Mouse (Mus musculus) heart, adult 9 months (tissue): ENCODE results near the gene Hist1h2af.

Source experiments
- DNase-seq, 2 experiments: peaks; one replicate each; pipeline ENCODE4 v3.0.0; 2022; ENCODE audit warnings: low spot score in 2 of 2

Gene Hist1h2af

DNA sequence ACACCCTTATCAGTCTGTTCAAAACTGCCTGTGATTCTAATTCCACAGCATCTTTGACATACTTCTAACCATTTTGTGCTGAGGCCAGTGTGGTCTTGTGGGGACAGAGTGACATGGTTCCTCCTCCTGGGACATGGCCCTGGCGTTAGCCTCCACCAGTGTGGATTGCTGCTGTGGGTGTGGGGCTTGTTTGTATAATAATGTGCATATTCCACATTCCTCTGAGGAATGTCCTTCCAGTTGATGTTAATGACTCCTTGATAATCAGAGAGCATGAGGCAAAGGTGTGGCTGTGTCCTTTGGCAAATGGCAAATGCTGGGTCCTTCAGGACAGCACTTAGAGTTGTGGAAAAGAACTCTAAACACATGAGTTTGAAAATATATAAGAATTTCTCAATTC, 20.2 kb upstream of the Hist1h2af start:
- DNase-seq: no peak

GRCm38 (mm10) chr13:23515281-23515680, 18.4 kb upstream of the Hist1h2af start:
- DNase-seq: no peak

GRCm38 (mm10) chr13:23515826-23516620, 17.7 kb upstream of the Hist1h2af start:
- no peak for DNase-seq

GRCm38 (mm10) chr13:23516822-23517602, 16.7 kb upstream of the Hist1h2af start:
- peak; percentile 32 to 83 for DNase-seq

- peak; percentile 72 to 92 for DNase-seq
Measured at GRCm38 (mm10) chr13:23517603-23518294, 16.0 kb upstream of the Hist1h2af start.

- DNase-seq: no peak
Measured at GRCm38 (mm10) chr13:23518295-23518603, 15.5 kb upstream of the Hist1h2af start.

DNA sequence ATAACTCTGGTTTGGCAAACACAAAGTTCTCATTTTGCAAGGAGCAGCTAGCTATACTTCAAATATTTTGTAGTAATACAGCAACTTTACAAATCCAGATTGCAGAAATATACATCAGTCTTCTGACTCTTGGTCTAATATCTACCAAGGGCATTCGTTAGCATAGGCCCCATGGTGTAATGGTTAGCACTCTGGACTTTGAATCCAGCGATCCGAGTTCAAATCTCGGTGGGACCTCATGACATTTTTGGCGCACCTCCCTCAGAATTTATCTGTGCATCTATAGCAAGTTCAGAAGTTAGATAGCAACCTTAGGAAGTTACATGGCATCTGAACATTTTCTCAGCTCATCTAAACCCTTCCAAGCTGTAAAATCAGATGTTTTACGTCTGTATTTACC, 14.8 kb upstream of the Hist1h2af start:
- DNase-seq: peak; percentile 62 to 87

GRCm38 (mm10) chr13:23519416-23519815, 14.3 kb upstream of the Hist1h2af start:
- DNase-seq: peak; percentile 58 to 84

DNA sequence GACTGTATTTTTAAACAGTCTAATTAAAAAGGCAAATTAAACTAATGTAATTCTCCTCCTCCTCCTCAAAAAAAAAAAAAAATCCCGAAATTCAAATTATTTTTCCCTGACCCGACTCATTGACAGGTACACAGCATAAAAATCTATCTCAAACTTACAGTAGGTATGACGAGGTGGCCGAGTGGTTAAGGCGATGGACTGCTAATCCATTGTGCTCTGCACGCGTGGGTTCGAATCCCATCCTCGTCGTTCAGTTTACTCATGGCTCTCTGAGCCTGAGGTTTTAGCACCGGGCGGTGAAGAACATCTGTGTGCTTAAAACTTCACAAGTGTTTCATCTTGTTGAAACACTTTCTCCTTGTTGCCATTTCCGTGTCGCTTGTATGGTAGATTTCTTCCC, 12.0 kb upstream of the Hist1h2af start:
- peak; percentile 57 to 79 for DNase-seq

- DNase-seq: no peak
Measured at GRCm38 (mm10) chr13:23523976-23524375, 9.7 kb upstream of the Hist1h2af start.

- DNase-seq: peak; percentile 39
Measured at GRCm38 (mm10) chr13:23524654-23525053, 9.1 kb upstream of the Hist1h2af start.

- DNase-seq: no peak
Measured at GRCm38 (mm10) chr13:23525901-23526300, 7.8 kb upstream of the Hist1h2af start.

DNA sequence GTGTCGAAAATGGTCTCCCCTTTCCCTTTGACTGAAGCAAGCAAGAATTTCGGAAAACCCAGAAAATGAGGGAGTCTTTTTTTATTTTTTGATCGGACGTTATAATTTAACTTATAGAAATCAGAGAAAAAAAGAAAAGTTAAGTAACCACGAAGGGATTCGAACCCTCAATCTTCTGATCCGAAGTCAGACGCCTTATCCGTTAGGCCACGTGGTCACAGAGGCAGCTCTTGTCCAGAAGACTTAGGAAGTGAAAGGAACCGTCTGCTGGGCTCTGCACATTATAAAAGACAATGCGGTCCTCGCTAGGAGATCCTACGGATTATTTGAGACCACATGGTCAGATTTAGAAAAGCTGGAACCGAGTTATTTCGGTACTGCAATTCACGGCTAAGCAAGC, 7.4 kb upstream of the Hist1h2af start:
- DNase-seq: peak; percentile 80 to 92

DNA sequence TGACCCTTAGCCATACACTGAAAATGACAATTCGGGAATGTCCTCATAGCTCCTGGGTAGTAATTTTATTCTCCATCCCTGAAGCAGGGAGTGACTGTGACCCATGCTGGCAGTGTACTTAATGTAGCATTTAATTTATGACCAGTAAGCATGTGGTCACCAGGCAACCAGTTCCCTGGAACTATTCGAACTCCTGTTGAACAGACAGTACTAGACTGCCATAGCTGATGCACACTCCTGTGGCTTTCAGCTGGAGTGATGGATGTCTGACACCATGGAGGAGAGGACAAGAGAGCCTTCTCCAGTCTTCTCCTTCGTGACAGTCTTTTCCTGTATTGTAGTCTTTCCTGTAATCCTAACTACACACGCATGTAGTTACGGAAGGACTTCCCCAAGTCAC, 4.7 kb upstream of the Hist1h2af start:
- no peak for DNase-seq

DNA sequence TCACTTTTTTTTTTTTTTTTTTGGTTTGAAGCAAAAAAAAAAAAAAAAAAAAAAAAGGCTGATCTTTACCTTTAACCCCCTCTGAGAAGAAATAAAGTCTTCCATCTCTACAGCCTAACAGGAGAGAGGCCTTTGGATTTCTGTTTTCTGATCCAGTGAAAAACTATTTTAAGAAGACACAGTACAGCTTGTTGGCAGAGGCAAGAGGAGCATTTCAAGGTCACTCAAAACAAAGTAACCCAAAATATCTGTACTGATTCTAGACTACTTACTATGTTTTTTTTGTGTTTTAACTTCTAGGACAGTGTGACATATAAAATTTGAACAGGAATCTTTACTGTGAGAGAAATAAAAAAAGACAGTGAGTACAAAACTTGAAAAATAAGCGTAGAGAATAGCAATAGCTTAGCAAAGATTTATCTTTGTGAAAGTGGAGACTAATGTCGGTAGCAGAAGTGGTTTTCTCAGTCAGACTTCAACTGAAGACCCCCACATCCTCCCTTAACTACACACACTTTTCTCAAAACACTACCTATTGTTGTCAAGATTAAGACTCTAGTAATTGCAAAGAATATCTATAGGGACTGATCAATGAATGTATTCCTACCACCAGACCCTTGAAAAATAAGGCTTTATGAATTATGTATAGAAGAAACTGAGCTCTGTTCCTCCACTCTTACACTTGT, 4.1 kb upstream of the Hist1h2af start:
- no peak for DNase-seq

GRCm38 (mm10) chr13:23530181-23530900, 3.4 kb upstream of the Hist1h2af start:
- DNase-seq: peak; percentile 54 to 82

- peak; percentile 97 to 98 for DNase-seq
Measured at GRCm38 (mm10) chr13:23530901-23531875, 2.5 kb upstream of the Hist1h2af start, which contains the start of gene Hist1h4h. TSS of gene Hist1h4h (plus strand) at chr13:23531050.

GRCm38 (mm10) chr13:23532262-23533075, 1.2 kb upstream of the Hist1h2af start:
- DNase-seq: no peak
